Mouse (Mus musculus) spleen, embryonic (tissue): ENCODE data around the gene Aaed1.

ENCODE experiments used
- CTCF ChIA-PET: fragments of 350-600 bp; sonication (Branson Sonifier 250); formaldehyde crosslinking; loops from one replicate; lab custom pipeline; 2022; lab: Charles Lee

The Aaed1 gene

GRCm38 (mm10) chr13:64254185-64254584 lies 58.3 kb downstream of the Aaed1 start:
- CTCF ChIA-PET: interaction anchor here (0.5 kb wide), 1 partner anchor 49 kb away, joined by 4 read pairs; no protein-coding TSS in a partner anchor

DNA sequence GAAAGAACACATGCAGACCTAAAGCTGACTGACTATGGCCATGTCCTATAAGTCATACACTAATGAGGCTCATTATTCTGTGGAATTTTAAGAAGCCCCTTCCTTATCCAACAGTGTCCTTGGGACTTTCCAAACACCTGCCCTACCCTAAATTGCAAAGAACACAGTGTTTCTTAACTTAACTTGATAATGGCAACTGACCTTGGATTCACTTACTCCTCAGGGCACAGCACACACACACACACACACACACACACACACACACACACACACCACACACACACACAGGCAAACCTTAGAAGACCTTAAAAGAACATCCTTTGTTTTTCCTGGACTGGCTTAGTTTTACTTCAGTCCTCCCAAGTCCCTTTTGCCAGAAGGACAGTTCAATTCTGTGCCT lies 58.8 kb downstream of the Aaed1 start:
- CTCF ChIA-PET: no interaction called here

- CTCF ChIA-PET: no interaction called here
Measured at GRCm38 (mm10) chr13:64252147-64252546, 60.4 kb downstream of the Aaed1 start.

- CTCF ChIA-PET: interaction anchor here (1.2 kb wide), 1 partner anchor 59 kb away, joined by 9 read pairs; no protein-coding TSS in a partner anchor
Measured at GRCm38 (mm10) chr13:64250363-64250762, 62.1 kb downstream of the Aaed1 start.

DNA sequence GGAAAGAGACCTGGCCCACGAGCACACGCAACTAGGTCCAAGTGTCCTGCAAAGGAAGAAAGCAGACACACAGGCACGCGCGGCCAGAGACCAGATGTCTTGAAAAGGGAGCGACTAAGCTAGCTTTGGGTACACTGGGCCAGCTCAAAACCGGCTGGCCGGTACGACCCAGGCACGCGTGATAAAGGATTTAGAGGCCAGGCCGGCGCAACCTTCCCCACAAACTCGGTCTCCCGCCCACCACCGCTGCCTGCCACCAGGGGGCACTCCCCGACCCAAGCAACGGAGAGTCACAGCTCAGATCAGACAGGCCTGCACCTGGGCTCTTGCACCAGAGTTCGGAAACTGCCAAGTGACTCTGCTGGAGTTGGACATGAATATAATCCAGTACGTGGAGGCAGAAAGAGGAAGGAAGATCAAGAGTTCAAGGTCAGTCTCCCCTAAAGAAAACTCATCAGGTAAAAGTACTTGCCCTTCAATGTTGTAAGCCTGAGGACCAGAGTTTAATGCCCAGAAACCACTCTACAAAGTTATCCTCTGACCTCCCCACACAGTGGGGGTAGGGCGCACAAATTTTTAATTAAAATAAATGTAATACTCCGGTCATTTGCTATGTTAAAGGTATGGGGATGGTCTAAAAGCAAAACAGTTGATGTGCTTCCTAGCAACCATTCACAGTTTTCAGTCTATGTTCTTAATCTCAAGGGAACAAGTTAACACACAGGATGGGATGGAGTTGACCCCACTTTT lies 63.6 kb downstream of the Aaed1 start:
- CTCF ChIA-PET: interaction anchor here (1.0 kb wide), 1 partner anchor 16 kb away, joined by 3 read pairs; no protein-coding TSS in a partner anchor

GRCm38 (mm10) chr13:64248161-64248774 lies 64.2 kb downstream of the Aaed1 start:
- CTCF ChIA-PET: interaction anchor here (1.0 kb wide), 1 partner anchor 15 kb away, joined by 3 read pairs; no protein-coding TSS in a partner anchor

DNA sequence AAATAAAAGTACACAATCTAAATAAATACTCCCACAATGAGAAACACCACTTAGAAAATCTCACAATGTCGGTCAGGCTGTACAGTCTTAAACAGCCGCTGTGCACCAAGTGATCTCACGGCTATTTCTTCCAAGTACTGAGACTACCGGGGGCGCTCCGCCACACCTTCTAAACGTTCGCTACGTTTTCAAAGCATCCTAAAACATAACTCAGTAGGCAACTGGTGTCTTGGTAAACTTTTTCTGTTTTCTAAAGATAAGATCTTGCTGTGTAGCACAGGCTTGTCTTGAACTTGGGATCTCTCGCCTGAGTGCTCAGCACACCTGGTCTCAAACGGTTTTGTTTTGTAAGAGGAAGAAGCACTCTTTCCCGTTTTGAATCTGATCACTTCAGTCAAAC lies 66.4 kb downstream of the Aaed1 start:
- CTCF ChIA-PET: no interaction called here

GRCm38 (mm10) chr13:64244685-64245261 lies 67.7 kb downstream of the Aaed1 start:
- CTCF ChIA-PET: no interaction called here

DNA sequence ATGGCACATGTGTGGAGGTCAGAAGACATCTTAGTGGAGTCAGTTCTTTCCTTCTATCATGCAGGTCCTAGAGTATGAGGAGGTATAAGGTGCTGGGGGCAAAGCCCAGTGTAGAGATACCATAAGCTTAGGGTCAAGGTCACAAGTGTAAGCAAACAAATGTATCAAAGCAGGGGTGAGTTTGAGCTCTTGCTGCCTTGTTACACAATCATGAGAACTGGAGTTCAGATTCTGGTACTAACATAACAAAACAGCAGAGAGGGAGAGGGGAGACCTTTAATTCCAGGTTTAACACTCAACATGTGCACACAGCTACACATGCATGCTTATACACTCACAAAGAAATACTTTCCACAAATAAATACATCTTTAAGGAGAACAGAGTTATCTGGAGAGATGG lies 69.8 kb downstream of the Aaed1 start:
- CTCF ChIA-PET: no interaction called here

DNA sequence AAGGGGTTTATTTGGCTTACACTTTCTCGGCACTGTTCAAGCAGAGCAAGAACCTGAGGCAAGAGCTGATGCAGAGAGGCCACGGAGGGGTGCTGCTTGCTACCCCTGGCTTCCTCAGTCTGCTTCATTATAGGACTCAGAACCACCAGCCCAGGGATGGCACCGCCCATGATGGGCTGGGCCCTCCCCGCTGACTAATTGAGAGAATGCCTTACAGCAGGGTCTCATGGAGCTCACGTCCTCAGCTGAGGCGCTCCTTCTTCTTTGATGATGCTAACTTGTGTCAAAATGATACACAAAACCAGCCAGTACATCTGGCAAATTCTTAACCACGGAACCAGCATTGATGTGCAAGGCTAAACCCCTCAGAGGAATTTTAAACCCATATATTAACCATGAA lies 71.9 kb downstream of the Aaed1 start:
- CTCF ChIA-PET: no interaction called here

DNA sequence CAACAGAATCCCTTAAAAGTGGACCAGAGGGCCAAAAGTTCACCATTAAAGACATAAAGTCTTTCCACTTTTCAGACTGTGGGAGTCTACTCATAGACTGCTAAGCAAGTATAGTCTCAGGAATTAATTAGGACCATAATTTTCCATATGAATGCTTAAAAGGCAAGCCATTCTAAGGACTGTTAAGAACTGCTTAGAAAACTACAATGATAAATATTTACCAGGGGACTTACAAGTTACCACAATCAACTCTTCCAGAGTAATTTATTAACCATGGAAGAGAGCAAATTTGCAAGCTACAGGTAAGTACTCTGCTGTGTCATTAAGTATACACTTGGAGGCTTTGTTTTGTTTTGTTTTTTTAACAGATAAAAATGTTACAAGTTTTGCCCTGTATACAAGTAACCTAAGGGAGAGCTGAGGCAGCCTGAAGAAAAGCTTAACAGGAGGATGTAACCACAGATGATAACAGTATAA lies 74.8 kb downstream of the Aaed1 start:
- CTCF ChIA-PET: interaction anchor here (0.7 kb wide), 1 partner anchor 12 kb away, joined by 3 read pairs; no protein-coding TSS in a partner anchor

- CTCF ChIA-PET: no interaction called here
Measured at GRCm38 (mm10) chr13:64237000-64237680, 75.4 kb downstream of the Aaed1 start.

GRCm38 (mm10) chr13:64235777-64236176 lies 76.7 kb downstream of the Aaed1 start:
- CTCF ChIA-PET: interaction anchor here (0.6 kb wide), 1 partner anchor 108 kb away, joined by 3 read pairs; no protein-coding TSS in a partner anchor

DNA sequence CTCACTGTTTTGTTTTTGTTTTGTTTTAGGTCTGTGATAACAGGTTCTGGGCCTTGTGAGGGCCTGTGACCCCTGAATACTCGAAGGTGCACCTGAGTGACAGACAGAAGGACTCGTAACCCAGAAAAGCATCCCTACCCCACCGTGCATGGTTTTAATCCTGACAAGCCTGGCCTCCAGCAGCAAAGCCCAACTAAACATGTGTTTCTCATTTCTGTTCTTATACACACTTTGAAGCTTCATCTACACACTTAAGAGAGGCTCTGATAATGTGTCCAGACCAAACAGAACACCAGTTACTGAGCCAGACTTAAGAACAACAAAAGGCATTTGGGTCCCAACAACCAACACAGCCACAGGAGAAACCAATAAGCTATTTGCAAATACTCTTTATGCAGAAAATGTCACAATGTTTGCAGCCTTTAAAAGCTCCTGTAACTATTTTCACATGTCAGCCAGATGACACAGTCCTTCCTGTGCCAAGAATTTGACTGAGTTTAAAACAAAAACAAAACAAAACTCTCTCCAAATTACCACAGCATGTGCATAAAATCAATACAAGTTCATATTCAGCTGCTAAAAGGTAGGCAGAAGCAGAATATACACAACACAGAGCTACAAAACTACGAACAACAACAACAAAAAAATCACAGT lies 77.3 kb downstream of the Aaed1 start:
- CTCF ChIA-PET: no interaction called here

GRCm38 (mm10) chr13:64233139-64233538 lies 79.4 kb downstream of the Aaed1 start:
- CTCF ChIA-PET: interaction anchor here (0.8 kb wide), 1 partner anchor 15 kb away, joined by 3 read pairs; no protein-coding TSS in a partner anchor

- CTCF ChIA-PET: no interaction called here
Measured at GRCm38 (mm10) chr13:64226725-64227124, 85.8 kb downstream of the Aaed1 start.

DNA sequence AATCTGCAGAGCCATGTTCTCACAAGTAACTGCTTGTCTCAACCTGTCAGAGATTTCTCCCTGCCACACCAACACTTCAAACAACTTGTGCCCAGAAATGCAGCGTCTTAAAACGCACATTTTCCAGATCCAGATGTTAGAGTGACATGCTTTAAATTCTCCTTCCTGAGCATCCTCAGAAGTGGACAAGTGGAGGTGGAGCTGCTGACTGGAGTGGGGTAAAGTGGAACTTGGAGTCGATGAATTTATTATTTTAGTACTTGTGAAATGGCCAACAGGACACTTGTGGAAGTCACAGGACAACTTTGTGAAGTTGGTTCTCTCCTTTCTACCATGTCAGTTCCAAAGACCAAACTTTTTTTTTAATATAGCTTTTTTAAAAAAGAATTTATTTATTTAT lies 86.8 kb downstream of the Aaed1 start:
- CTCF ChIA-PET: no interaction called here
